Mouse (Mus musculus) macrophage (primary cell): ENCODE measurements around the gene C530008M17Rik. TPM values are rescaled to one million over a fixed set of nuclear protein-coding genes. Genes with fewer than 3 reads are reported as not detected.

ENCODE experiments used
- H3K27ac ChIP-seq: fragments of 350-480 bp; formaldehyde crosslinking; 2 replicates; pipeline ENCODE4 v1.9.0; 2021
- H3K36me3 ChIP-seq: fragments of 350-480 bp; formaldehyde crosslinking; 2 replicates; pipeline ENCODE4 v1.9.0; 2021; ENCODE audit errors: inconsistent target
- H3K4me3 ChIP-seq: fragments of 350-480 bp; formaldehyde crosslinking; 2 replicates; pipeline ENCODE4 v1.9.0; 2021; ENCODE audit errors: inconsistent target
- H3K79me2 ChIP-seq: fragments of 350-480 bp; formaldehyde crosslinking; 2 replicates; pipeline ENCODE4 v1.9.0; 2021; ENCODE audit errors: inconsistent target
- WGBS: methylation state at CpG from one replicate; pipeline ENCODE4 v1.1.7; 2026; ENCODE audit warnings: inconsistent platforms; ENCODE audit not compliant: missing documents; 5-methylcytosine and 5-hydroxymethylcytosine counted together
- polyA plus RNA-seq: library from polyadenylated mRNA; stranded (reverse); fragments of 250-400 nt; gene quantifications from 3 replicates; pipeline ENCODE4 v1.2.4, GENCODE M21; 2018; ENCODE audit warnings: inconsistent platforms

The C530008M17Rik gene
- polyA plus RNA-seq, 1 experiment from 2014 or later, result 0.03 TPM

DNA sequence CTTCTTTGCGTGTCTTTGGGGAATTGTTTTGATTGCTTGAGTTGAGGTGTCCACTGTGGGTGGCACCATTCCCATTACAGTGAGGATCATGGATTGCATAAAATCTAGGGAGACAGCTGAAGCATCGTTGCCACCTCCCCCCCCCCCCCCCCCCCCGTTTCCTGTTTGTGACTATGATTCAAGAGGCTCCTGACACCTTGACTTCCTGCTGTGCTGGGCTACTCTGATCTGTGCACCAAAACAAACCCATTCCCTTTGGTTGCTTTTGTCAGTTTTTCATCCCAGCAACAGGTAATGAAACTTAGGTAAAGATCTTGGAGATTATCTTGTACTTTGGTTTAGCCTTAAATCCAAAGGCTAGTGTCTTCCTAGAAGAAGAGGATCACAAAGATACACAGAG is 24.6 kb downstream of the C530008M17Rik start:
- H3K4me3 ChIP-seq, result no peak overlapping the region
- no peaks in the 10 kb centered on the region for H3K36me3 ChIP-seq
- 50% methylated on average over 2 of the region's 3 CpGs for WGBS
- no peaks in the 10 kb centered on the region for H3K79me2 ChIP-seq
- H3K27ac ChIP-seq, result no peak overlapping the region

DNA sequence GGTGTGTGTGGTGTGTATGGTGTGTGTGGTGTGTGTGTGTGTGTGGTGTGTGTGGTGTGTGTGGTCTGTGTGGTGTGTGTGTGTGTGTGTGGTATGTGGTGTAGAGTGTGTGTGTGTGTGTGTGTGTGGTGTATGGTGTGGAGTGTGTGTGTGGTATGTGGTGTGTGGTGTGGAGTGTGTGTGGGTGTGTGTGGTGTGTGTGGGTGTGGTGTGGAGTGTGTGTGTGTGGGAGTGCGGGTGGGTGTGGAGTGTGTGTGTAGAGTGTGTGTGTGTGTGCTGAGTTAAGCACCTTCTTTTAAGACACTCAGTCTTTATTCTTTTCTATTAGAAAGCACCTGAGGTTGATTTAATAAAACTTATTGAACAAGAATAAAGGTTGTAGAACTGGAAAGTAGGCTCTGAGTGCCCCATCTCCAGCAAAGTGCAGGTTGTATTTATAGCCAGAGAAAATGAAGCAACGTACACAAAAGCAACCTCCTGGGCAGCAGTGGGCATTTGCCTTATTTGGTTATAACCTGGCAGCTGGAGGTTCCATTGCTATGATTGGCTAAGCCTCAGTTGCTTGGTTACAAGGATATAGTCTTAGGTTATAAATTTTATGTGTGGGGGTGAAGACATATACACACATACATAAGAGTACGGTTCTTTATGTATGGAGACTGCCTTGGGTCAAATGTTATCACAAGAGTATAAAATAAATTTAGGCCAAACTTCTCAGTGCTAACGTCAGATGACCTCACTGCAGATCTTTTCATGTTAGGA is 25.8 kb downstream of the C530008M17Rik start:
- Histone ChIP-seq H3K27ac (no peak overlapping the region), H3K36me3 (no peaks in the 10 kb centered on the region), H3K79me2 (no peaks in the 10 kb centered on the region), H3K4me3 (no peak overlapping the region)
- WGBS, result 94% methylated on average over 4 of the region's 4 CpGs

DNA sequence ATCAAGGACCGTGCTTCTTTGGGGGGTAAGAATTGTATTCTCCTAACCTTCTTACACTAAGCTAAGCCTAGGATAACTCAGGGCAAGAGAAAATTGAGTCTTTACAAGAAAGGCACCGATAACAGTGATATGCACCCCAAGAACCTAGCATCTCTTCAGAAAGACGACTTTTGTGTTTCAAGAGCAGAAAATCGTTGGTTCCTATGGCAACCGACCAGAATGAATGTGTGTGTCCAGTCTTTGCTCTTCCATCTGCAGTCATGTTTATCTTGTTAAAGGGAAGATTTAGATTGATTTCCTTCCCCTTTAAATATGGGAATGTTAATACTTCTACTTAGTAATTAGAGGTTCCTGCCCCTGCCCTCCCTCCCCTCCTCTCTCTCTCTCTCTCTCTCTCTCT is 27.1 kb downstream of the C530008M17Rik start:
- WGBS, result 86% methylated on average over 5 of the region's 5 CpGs
- Histone ChIP-seq H3K36me3 (no peaks in the 10 kb centered on the region), H3K4me3 (no peak overlapping the region), H3K27ac (no peak overlapping the region), H3K79me2 (no peaks in the 10 kb centered on the region)

DNA sequence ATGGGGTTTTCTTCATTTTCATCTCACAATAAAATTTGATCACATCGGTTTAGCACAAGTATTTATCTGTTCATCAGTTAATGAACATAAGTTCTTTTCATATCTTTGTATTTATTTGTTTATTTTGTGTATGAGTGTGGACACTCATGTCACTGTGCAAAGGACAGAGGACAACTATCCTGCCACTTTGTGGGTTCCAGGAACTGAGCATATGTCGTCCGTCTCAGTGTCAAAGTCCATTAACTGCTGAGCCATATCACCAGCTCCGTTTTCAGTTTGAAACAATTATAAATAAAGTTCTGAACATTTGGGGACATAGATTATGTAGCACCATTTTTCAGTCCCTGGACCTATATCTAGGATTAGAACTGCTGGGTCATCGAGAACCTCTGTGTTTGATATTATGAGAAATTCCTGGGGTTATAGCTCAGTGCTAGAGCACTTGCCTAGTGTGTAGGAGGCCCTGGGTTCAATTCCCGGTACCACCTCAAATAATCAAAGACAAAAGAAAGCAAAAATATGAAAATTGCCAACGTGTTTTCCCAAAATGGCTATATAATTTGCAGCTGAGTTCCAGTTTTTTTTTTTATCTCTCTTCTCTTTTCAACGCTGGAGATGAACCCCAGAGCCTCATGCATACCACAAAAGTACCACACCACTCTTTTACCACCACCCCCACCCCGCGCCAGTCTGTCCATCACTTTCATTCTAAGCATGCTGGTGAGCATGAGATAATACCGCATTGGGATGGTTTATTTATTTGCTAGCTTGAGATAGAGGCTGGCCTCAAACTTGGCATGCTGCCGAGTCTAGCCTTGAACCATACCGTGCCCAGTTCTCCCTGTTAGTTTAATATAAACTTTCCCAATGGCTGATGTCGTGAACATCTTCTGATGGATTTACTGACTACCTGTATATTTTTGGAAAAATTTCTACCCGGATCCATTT is 28.6 kb downstream of the C530008M17Rik start:
- 91% methylated on average over 14 of the region's 15 CpGs for WGBS
- no peaks in the 10 kb centered on the region for H3K36me3 ChIP-seq
- no peaks in the 10 kb centered on the region for H3K79me2 ChIP-seq
- no peak overlapping the region for H3K27ac ChIP-seq
- H3K4me3 ChIP-seq, result no peak overlapping the region

DNA sequence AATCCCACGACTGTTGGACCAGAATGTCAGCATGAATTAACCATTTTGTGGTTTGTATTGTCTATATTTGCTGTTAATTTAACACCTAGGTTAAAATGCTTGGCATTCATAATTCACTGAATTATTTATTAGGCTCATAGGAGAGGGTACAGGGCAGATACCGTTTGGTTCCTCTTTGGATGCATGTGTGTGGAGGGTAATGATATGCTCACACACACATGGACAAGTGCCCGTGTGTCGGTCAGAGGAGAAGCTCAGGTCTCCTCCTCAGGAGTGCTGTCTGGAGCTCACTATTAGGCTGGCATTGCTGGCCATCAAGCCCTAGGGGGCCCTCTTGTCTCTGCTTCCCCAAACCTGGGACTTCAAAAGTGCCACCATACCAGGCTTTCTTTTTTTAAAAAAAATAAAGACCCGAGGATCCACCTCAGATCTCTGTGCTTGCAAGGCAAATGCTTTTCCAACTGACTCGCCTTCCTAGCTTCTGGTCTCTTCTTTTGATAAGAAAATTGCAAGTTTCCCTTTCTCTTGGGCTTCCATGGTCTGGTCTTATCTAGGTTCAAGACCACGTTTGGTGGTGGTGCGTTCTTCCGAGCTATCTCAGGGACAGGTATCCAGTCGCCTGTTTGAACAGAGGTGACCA is 31.8 kb downstream of the C530008M17Rik start:
- no peaks in the 10 kb centered on the region for H3K79me2 ChIP-seq
- no peak overlapping the region for H3K4me3 ChIP-seq
- 79% methylated on average over 10 of the region's 10 CpGs for WGBS
- no peak overlapping the region for H3K27ac ChIP-seq
- no peaks in the 10 kb centered on the region for H3K36me3 ChIP-seq

DNA sequence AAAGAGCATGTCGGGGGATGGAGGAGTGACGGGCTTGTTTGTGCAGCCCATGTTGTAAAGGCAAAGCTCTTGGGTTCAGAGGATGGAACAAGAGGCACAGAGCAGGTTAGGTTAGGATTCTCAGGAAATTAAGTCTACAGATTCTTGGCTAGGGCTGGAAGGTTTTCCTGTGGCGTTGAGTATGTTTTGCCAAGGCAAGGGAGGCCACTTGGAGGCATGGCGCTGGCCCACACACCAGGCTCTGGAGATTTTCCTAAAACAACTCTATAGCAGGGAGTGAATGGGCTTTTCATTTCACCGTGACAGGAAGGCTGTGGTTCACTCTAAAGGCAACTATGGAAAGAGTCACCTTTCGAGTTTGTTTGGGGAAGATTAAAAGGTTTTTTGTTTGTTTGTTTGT is 32.3 kb downstream of the C530008M17Rik start:
- WGBS, result 86% methylated on average over 6 of the region's 6 CpGs
- Histone ChIP-seq H3K27ac (no peak overlapping the region), H3K36me3 (no peaks in the 10 kb centered on the region), H3K4me3 (no peak overlapping the region), H3K79me2 (no peaks in the 10 kb centered on the region)

DNA sequence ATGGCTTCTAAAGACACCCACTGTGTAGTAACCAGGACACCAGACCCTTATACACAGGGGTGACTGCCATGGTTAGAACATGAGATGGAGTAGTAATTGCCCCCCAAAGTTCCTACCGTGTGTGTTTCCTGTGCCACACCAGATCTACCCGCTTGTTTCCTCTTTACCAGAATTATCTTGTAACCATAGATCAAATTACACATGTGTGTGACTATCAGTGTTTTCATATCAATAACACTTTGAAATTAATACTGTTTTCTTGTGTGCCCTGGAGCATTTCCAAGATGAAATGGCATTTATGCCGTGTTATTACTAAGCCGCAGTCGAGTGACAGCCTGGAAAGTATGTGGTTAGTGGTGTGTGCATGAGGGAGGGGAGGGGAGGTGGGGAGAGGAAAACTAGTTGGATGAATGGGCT is 33.9 kb downstream of the C530008M17Rik start:
- no peak overlapping the region for H3K4me3 ChIP-seq
- whole genome bisulfite sequencing, result 3% methylated on average over 5 of the region's 5 CpGs
- no peaks in the 10 kb centered on the region for H3K36me3 ChIP-seq
- H3K79me2 ChIP-seq, result no peaks in the 10 kb centered on the region
- no peak overlapping the region for H3K27ac ChIP-seq

DNA sequence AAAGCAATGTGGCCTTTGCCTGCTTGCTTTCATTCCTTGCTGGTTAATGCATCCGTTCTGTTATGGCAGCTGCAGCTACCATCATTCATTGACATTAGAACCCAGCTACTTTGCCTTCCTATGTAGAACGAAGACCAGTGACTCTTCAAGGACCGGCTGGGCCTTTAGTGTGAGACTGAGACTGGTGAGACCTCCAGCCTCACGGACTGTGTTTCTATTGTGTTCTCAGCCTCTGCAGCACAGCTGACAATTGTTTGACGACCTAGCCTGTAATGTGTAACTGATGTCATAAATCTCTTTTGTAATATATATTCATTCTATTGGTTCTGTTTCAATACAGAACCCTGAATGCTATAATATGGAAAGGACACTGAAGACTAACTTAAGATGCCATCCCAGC is 34.9 kb downstream of the C530008M17Rik start:
- H3K27ac ChIP-seq, result no peak overlapping the region
- no peak overlapping the region for H3K4me3 ChIP-seq
- no peaks in the 10 kb centered on the region for H3K79me2 ChIP-seq
- WGBS, result 96% methylated on average over 5 of the region's 5 CpGs
- no peaks in the 10 kb centered on the region for H3K36me3 ChIP-seq

DNA sequence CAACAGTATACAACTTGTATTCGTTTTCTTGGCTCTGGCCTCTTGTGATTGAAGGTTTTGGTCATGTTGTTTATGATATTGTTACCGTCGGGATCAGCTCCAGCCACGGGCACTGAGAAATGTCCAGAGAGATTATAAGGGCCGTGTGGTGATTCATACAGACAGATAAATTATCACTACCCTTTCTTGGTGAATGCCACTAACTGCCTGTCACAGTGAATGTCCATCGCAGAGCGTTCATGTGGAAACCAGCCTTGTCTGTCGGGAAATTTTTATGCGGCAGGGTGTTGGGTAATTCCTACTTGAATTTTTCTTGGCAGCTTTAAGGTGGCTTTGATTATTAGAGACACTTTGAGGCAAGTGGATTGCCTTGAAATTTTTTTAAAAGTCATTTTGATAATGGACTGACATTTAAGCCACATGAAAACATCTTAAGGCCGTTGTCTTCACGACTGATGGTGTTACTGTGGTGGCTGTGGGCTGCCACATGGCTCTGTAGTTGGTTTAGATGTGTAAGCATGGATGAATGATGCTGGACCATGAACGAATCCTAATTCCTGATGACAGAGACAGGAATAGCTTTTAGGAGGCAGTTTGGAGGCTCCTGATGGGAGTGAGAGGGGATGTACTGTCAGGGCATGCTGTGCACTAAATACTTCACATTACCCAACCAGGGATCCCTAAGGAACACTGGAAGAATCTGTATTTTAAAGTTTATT is 35.6 kb downstream of the C530008M17Rik start:
- no peaks in the 10 kb centered on the region for H3K79me2 ChIP-seq

DNA sequence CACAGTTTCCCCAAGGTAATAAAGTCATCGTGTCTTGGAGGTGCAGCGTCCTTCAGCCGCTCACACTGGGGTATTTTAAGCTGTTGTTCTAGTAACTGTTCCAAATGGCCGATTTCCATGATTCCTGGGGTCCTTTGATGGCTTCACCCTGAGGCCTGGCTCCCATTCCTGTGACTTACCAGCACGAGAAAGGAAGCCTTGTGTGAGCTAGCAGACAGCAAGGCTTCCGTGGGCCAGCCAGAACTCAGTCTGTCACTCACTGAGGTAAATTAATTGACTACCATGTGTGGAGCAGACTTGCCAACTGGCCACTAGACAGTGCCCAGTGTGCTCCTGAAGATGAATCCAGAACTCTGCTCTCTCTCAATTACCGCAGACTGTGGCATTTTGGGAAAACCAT is 41.2 kb downstream of the C530008M17Rik start:
- H3K4me3 ChIP-seq, result no peak overlapping the region
- 87% methylated on average over 7 of the region's 7 CpGs for WGBS
- no peaks in the 10 kb centered on the region for H3K36me3 ChIP-seq

More for the DNA sequence above, 35.6 kb downstream of the C530008M17Rik start:
- Histone ChIP-seq H3K36me3 (no peaks in the 10 kb centered on the region), H3K27ac (no peak overlapping the region), H3K4me3 (no peak overlapping the region)
- WGBS, result 90% methylated on average over 12 of the region's 12 CpGs

DNA sequence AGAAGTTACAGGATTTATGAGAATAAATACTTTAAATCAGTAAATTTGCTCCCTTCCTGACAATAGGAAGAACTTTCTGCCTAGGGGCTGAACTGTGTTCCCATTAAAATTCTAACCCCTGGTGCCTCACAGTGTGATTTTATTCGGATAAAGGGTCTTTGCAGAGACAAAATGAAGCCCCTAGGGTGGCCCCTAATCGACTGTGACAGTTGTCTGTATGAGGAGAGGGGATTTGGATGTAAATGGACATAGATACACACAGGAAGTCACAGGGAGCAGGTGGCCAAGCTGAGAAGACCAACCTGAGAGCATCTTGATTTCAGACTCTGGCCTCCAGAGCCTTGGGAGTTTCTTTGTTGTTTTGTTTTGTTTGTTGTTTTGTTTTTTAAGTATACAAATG is 41.9 kb downstream of the C530008M17Rik start:
- Histone ChIP-seq H3K4me3 (no peak overlapping the region), H3K79me2 (no peaks in the 10 kb centered on the region), H3K36me3 (no peaks in the 10 kb centered on the region), H3K27ac (no peak overlapping the region)
- 51% methylated on average over 2 of the region's 2 CpGs for WGBS

More for the DNA sequence above, 41.2 kb downstream of the C530008M17Rik start:
- no peak overlapping the region for H3K27ac ChIP-seq
- H3K79me2 ChIP-seq, result no peaks in the 10 kb centered on the region

DNA sequence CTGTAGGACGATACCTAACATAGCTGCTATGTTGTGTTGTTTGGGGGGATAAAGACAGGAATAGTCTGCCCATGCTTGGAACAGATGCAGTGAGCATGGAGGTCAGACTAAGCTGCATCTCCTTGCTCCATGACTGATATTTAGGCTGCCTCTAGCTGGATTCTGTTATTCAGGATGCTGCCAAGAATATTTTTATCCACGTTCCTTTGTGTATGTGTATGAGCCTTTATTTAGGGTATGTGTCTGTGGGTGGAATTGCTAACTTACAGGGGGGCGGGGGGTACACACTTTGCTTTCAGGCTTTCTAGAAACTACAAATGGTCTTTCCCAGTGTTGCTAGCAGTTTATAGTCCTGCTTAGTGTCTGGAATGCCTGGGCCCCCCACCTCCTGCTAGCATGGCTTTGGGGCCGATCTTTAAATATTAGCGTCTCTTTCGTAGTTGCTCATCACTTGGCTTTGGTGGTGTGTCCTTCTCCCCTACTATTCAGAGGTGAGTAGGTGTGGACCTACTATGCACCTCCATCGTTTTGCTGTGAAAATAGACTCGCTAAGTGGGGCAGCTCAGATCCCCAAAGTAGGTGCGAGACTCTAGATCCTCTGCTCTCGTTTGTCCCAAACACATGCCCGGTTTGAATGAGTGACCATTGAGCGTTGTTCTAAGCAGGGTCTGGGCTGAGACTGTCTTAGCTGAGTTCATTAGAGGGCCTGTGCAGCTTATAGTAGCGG is 45.0 kb downstream of the C530008M17Rik start:
- no peaks in the 10 kb centered on the region for H3K36me3 ChIP-seq
- 99% methylated on average over 13 of the region's 13 CpGs for WGBS

DNA sequence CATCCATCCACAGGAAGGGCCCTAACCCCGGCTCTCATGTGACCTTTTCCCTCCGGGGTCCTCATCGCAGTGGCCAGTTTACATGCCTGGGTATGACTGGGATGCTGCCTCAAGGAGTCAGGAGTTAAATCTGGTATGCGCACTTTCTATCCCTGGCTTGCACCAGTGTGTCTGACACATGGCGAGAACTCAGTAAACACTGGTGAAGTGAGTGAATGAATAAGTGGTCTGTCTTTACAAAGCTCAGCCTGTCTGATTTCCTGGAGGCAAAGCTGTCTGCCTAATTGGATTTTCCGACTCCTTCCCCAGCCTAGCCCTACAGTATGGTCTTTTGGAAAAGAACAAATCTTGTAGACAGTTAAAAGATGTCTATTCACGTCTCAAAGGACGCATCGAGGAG is 45.8 kb downstream of the C530008M17Rik start:
- Histone ChIP-seq H3K27ac (no peak overlapping the region), H3K79me2 (no peaks in the 10 kb centered on the region), H3K4me3 (no peak overlapping the region), H3K36me3 (no peaks in the 10 kb centered on the region)
- 95% methylated on average over 9 of the region's 9 CpGs for WGBS

More for the DNA sequence above, 45.0 kb downstream of the C530008M17Rik start:
- no peak overlapping the region for H3K4me3 ChIP-seq
- H3K79me2 ChIP-seq, result no peaks in the 10 kb centered on the region
- no peak overlapping the region for H3K27ac ChIP-seq

DNA sequence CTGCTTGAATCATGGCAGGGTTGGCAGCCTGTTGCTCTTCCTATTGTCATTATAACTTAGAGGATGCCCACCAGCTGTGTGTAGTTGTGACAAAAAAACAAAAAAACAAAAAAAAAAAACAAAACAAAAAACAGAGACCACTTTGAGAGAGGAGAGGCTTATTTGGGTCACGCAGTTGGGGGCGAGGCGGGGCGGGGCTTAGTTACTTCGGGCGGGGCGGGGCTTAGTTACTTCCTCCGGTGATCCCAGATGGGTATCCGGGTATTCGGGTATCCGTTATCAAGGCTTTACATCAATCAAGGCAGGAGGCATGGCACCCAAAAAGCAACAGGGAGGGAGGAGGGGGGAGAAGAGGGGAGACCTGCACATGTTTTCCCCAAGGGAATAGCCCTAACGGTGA is 46.3 kb downstream of the C530008M17Rik start:
- Histone ChIP-seq H3K36me3 (no peaks in the 10 kb centered on the region), H3K27ac (no peak overlapping the region), H3K4me3 (no peak overlapping the region), H3K79me2 (no peaks in the 10 kb centered on the region)
- WGBS, result 49% methylated on average over 11 of the region's 12 CpGs
